Mouse (Mus musculus) olfactory bulb, adult 2 months (tissue): ENCODE measurements around the gene Mpi. TPM values are rescaled to one million over a fixed set of nuclear protein-coding genes. Genes with fewer than 3 reads are reported as not detected.
A peak's percentile ranks its signal among the peaks of the same experiment; 100 is the strongest.

Experiments used
- H3K27ac ChIP-seq: fragments of 200-500 bp; 2 replicates; pipeline ENCODE4 v1.5.1; 2012; ENCODE audit warnings: low read depth, low read length; ENCODE audit not compliant: insufficient read depth
- H3K4me1 ChIP-seq: fragments of 200-500 bp; 2 replicates; pipeline ENCODE4 v1.6.1; 2012; ENCODE audit warnings: low read length; ENCODE audit not compliant: control insufficient read depth, insufficient read depth
- H3K4me3 ChIP-seq: fragments of 200-500 bp; 2 replicates; pipeline ENCODE4 v1.5.1; 2012; ENCODE audit warnings: mild to moderate bottlenecking, low read depth, low read length, moderate library complexity; ENCODE audit not compliant: insufficient read depth
- CTCF ChIP-seq: fragments of 200-500 bp; IDR thresholded peaks from 2 replicates; pipeline ENCODE4 v1.5.1; 2012; ENCODE audit warnings: low read depth, mild to moderate bottlenecking, low read length, moderate library complexity; ENCODE audit not compliant: insufficient read depth
- POLR2A ChIP-seq: fragments of 200-500 bp; IDR thresholded peaks from 2 replicates; pipeline ENCODE4 v1.6.1; 2012; ENCODE audit warnings: mild to moderate bottlenecking, low read depth, low read length, moderate library complexity; ENCODE audit not compliant: insufficient read depth
- whole genome bisulfite sequencing: fragments of 180-500 bp; shearing (Covaris S2); methylation state at CpG from one replicate; pipeline ENCODE4 v1.1.7; 2018; 5-methylcytosine and 5-hydroxymethylcytosine counted together
- polyA plus RNA-seq: library from polyadenylated mRNA; stranded (reverse); fragments of >200 nt; gene quantifications from 2 replicates; pipeline ENCODE4 v1.2.4, GENCODE M21; 2012; ENCODE audit warnings: low replicate concordance; ENCODE audit not compliant: missing spikeins, insufficient read depth, insufficient read length

The Mpi gene
- polyA plus RNA-seq, 1 experiment = not detected

DNA sequence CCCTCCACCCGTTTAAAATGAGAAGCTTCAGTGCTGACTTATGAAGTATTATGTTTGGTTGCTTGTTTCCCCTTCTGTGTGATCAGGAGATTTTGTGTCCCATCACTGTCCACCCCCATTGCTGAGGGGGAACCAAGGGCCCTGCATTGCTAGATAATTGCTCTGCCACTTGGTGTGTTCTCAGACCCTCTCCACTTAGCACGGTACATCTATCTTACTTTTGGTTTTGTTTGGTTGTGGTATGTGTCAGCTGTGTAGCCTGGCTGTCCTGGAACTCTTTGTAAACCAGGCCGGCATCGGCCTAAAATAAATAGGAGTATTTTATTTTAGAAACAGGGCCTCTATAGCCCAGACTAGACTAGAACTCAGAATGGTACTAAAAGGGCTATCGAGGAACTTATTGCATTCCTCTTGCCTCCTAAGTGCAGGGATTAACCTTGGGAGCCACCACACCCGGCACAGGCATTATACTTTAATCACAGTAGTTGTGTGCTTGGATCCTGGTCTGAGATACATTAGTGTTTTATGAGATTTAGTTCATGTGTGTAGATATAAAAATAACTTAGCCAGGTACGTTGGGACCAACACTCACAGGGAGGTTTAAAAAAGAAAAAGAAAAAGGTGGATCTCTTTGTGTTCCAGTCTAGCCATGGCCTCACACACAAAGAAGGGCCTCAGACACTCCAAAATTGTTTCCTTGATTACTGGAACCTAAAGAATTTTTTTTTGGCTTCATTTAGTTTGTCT is 30.3 kb downstream of the Mpi start:
- peak overlapping the region; percentile 97; the same call in 1 of the 2 replicates for H3K27ac ChIP-seq
- peak overlapping the region; percentile 71 for H3K4me3 ChIP-seq
- TF ChIP-seq POLR2A (no peak), CTCF (no peak)
- H3K4me1 ChIP-seq = peaks cover 3% of the 10 kb centered on the region
- 9% methylated on average over 7 of the region's 7 CpGs for WGBS

DNA sequence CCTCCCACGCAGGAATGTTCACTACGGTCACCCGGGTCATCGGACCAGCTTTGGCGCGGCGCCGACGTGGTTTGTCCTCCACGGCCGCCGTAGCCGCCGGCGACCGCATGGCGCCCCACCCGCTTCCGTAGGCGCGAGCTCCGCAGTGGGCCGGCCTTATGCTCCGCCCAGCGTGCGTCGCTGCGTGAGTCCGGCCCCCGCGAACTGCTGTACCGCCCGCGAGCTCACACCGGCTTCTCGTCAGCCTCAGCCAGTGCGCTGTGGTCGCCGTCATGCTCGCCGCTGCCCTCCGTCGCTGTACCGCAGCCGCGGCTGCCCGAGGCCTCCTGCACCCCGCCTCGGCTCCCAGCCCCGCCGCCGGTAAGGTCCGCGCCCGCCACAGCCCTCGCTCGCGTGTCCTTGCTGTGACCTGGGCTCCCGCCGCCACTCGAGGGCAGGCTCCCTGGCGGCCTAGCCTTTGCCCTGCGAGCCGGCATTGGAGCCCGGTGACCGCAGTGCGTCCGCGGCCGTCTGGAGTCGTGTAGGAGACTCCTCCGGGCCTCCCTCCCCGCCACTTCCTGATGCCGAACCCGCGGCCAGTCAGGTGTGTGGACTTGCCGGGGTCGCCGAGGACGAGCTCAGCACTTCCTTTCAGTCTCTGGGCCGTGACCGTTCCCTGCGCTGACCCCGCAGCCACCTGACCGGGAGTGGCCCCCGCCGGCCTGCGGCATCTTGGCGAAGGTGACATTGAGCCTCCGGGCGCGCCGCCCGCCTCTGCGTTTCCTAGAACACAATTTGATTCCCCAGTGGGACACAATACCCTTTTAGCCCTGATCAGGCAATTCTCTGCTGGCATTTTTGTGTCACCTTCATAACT is 31.3 kb downstream of the Mpi start, which contains the start of gene Cox5a:
Cox5a (plus strand) TSS at position 219 of the 856 bp plus-strand sequence.
- TF ChIP-seq POLR2A (peak; percentile 97), CTCF (no peak)
- peak within 1 kb of the TSS; percentile 71 for H3K4me3 ChIP-seq
- H3K4me1 ChIP-seq = peaks cover 5% of the 10 kb centered on the region
- H3K27ac ChIP-seq = peak within 1 kb of the TSS; percentile 98
- WGBS = under 1% methylated on average over 95 of the region's 95 CpGs

DNA sequence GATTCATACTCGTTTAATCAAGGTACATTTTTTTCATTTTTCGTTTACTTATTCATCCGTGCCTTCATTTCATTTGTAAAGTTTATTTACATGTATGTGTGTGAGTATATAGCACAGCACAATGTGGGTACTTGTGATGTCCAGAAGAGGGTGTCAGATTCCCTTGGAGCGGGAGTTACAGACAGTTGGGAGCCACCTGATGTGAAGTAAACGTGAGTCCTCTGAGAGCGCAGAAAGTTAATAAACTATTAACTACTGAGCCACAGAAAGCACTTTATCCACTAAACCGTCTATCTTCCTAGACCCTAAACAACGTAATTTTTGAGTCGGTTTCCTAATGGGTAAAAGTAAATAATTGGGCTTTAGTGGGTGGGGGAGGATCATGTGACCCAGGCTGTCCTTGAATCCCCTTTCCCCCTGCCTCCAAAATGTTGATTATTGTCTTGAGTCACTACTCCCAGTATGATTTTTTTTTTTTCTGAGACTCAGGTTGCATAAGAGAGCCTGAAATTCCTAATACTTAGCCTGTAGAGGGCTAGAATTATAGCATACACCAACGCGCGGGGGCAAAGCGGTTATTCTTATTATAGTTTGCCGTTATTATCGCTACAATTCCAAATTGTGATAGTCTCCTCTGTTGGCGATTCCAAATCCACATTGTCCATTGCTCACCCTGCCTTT is 32.0 kb downstream of the Mpi start:
- WGBS = 20% methylated on average over 16 of the region's 16 CpGs
- TF ChIP-seq POLR2A = no peak
- TF ChIP-seq CTCF = no peak

GRCm38 (mm10) chr9:57517113-57517512 is 35.5 kb downstream of the Mpi start:
- H3K4me3 ChIP-seq = no peak overlapping the region
- TF ChIP-seq POLR2A (no peak), CTCF (no peak)
- H3K4me1 ChIP-seq = peaks cover 2% of the 10 kb centered on the region; the same call in 1 of the 2 replicates
- 11% methylated on average over 3 of the region's 3 CpGs for WGBS
- peak overlapping the region; percentile 13; the same call in 1 of the 2 replicates for H3K27ac ChIP-seq

More for the DNA sequence above, 32.0 kb downstream of the Mpi start:
- Histone ChIP-seq H3K4me3 (peak overlapping the region; percentile 71), H3K4me1 (peaks cover 5% of the 10 kb centered on the region), H3K27ac (peak overlapping the region; percentile 98)

DNA sequence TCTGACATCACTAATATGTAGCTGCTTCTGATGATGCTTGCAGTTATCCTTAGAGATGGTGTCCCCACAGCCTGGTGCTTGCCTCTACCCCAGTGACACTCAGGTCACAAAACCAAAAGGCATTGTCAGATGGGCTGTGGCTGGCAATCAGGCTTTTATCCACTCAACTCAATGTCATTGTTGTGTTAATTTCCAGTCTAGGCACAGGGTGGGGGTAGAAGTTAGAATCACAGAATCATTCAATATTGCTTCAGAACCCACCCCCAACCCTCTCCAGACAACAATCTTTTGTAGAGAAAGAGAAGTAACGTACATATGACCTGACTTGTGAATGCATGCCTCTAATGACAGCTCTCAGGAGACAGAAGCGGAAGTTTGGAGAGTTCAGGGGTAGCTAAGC is 42.0 kb downstream of the Mpi start:
- Histone ChIP-seq H3K27ac (no peak overlapping the region), H3K4me3 (no peak overlapping the region), H3K4me1 (peaks cover 3% of the 10 kb centered on the region)
- TF ChIP-seq POLR2A = no peak
- no peak for TF ChIP-seq CTCF
- 85% methylated on average over 2 of the region's 2 CpGs for WGBS

GRCm38 (mm10) chr9:57505700-57506099 is 46.9 kb downstream of the Mpi start:
- Histone ChIP-seq H3K27ac (peak overlapping the region; percentile 97), H3K4me1 (peaks cover 25% of the 10 kb centered on the region), H3K4me3 (peak overlapping the region; percentile 60)
- TF ChIP-seq POLR2A = 0 out of 2 replicates have a peak, but pooled peaks have one; percentile 41
- no peak for TF ChIP-seq CTCF
- WGBS = 4% methylated on average over 8 of the region's 8 CpGs

GRCm38 (mm10) chr9:57504891-57505290 is 47.7 kb downstream of the Mpi start:
- peak overlapping the region; percentile 60 for H3K4me3 ChIP-seq
- peak overlapping the region; percentile 97 for H3K27ac ChIP-seq
- H3K4me1 ChIP-seq = peaks cover 30% of the 10 kb centered on the region
- 40% methylated on average over 10 of the region's 10 CpGs for WGBS
- TF ChIP-seq POLR2A (no peak), CTCF (no peak)

DNA sequence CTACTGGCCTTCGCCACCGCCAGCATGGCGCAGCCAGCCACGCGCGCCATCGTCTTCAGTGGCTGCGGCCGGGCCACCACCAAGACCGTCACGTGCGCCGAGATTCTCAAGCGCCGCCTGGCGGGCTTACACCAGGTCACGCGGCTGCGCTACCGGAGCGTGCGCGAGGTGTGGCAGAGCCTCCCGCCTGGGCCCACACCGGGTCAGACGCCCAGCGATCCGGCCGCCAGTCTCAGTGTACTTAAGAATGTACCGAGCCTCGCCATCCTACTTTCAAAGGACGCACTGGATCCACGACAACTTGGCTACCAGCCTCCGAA is 48.2 kb downstream of the Mpi start:
- under 1% methylated on average over 34 of the region's 34 CpGs for WGBS
- H3K4me1 ChIP-seq = peaks cover 30% of the 10 kb centered on the region
- H3K27ac ChIP-seq = peak overlapping the region; percentile 97
- peak overlapping the region; percentile 60 for H3K4me3 ChIP-seq
- TF ChIP-seq CTCF (peak; percentile 18; the same call in 1 of the 2 replicates), POLR2A (no peak; the same call in 1 of the 2 replicates)
